Mouse (Mus musculus) liver, adult 2 months (tissue): ENCODE data around the gene Ccdc82. TPM values are rescaled to one million over a fixed set of nuclear protein-coding genes. Genes with fewer than 3 reads are reported as not detected.

Experiments
- DNase-seq: peaks from one replicate; pipeline ENCODE4 v3.0.0-alpha.2; 2011; ENCODE audit warnings: low read depth, low spot score; ENCODE audit errors: extremely low read depth
- H3K27ac ChIP-seq: fragments of 200-500 bp; replicated peaks from 2 replicates; pipeline ENCODE4 v1.5.1; 2012; ENCODE audit warnings: low read depth, mild to moderate bottlenecking, control low read depth, inconsistent platforms, low read length; ENCODE audit not compliant: insufficient read depth
- H3K27me3 ChIP-seq: fragments of 200-500 bp; 2 replicates; pipeline ENCODE4 v1.6.1; 2012; ENCODE audit warnings: mild to moderate bottlenecking, moderate library complexity, low read length, inconsistent platforms; ENCODE audit not compliant: control insufficient read depth, insufficient read depth
- H3K36me3 ChIP-seq: fragments of 200-500 bp; 2 replicates; pipeline ENCODE4 v1.6.1; 2012; ENCODE audit warnings: low read length, inconsistent platforms; ENCODE audit not compliant: control insufficient read depth, insufficient read depth
- H3K4me1 ChIP-seq: fragments of 200-500 bp; 2 replicates; pipeline ENCODE4 v1.6.1; 2011; ENCODE audit warnings: low read length; ENCODE audit not compliant: control insufficient read depth, insufficient read depth
- H3K4me3 ChIP-seq: fragments of 200-500 bp; 2 replicates; pipeline ENCODE4 v1.5.1; 2011; ENCODE audit warnings: low read depth, mild to moderate bottlenecking, control low read depth, low read length, moderate library complexity; ENCODE audit not compliant: insufficient read depth
- H3K79me2 ChIP-seq: fragments of 200-500 bp; 2 replicates; pipeline ENCODE4 v1.6.1; 2012; ENCODE audit warnings: inconsistent platforms, mild to moderate bottlenecking, low read length, moderate library complexity; ENCODE audit not compliant: control insufficient read depth, insufficient read depth
- H3K9ac ChIP-seq: fragments of 200-500 bp; 2 replicates; pipeline ENCODE4 v1.6.1; 2012; ENCODE audit warnings: low read depth, mild to moderate bottlenecking, control low read depth, inconsistent platforms, low read length
- CTCF ChIP-seq: fragments of 200-500 bp; IDR thresholded peaks from 2 replicates; pipeline ENCODE4 v1.5.1; 2011; ENCODE audit warnings: low read depth, low read length, control low read depth
- POLR2A ChIP-seq: fragments of 200-500 bp; IDR thresholded peaks from 2 replicates; pipeline ENCODE4 v1.6.1; 2011; ENCODE audit warnings: low read length, control low read depth; ENCODE audit not compliant: insufficient read depth; ENCODE audit errors: extremely low read depth
- WGBS: fragments of 180-500 bp; shearing (Covaris S2); methylation state at CpG from one replicate; pipeline ENCODE4 v1.1.7; 2018; 5-methylcytosine and 5-hydroxymethylcytosine counted together
- polyA plus RNA-seq: library from polyadenylated mRNA; depleted of rRNA; stranded (reverse); fragments of >200 nt; gene quantifications from 2 replicates; pipeline ENCODE4 v1.2.3, GENCODE M21; 2012
- total RNA-seq: library from RNA; depleted of rRNA; stranded (reverse); fragments of >200 nt; gene quantifications from 2 replicates; pipeline ENCODE4 v1.2.3, GENCODE M21; 2014

Gene Ccdc82
- total and polyA plus RNA-seq, 2 experiments = 1.6 to 6.9 TPM

GRCm38 (mm10) chr9:13230553-13230952, 16.2 kb upstream of the Ccdc82 start:
- peaks cover 3% of the 10 kb centered on the region; the same call in 1 of the 2 replicates for H3K27me3 ChIP-seq
- WGBS = 13% methylated on average over 4 of the region's 4 CpGs
- no peak overlapping the region for H3K4me3 ChIP-seq
- TF ChIP-seq POLR2A (no peak), CTCF (no peak)
- no peak for DNase-seq
- no peak overlapping the region for H3K27ac ChIP-seq
- H3K79me2 ChIP-seq = no peaks in the 10 kb centered on the region
- H3K36me3 ChIP-seq = no peaks in the 10 kb centered on the region
- H3K4me1 ChIP-seq = no peaks in the 10 kb centered on the region
- H3K9ac ChIP-seq = no peak overlapping the region

- peak; percentile 31 for DNase-seq
- H3K36me3 ChIP-seq = no peaks in the 10 kb centered on the region
- no peaks in the 10 kb centered on the region for H3K4me1 ChIP-seq
- no peak overlapping the region for H3K4me3 ChIP-seq
- TF ChIP-seq POLR2A (no peak), CTCF (peak; percentile 54; the same call in 1 of the 2 replicates)
- H3K9ac ChIP-seq = no peak overlapping the region
- no peaks in the 10 kb centered on the region for H3K27me3 ChIP-seq
- WGBS = 16% methylated on average over 5 of the region's 5 CpGs
- no peaks in the 10 kb centered on the region for H3K79me2 ChIP-seq
- H3K27ac ChIP-seq = no peak overlapping the region
These were observed 15.1 kb upstream of the Ccdc82 start for GRCm38 (mm10) chr9:13231545-13232216.

- no peak for DNase-seq
- Histone ChIP-seq H3K79me2 (no peaks in the 10 kb centered on the region), H3K4me3 (no peak overlapping the region), H3K27me3 (no peaks in the 10 kb centered on the region), H3K4me1 (peaks cover 7% of the 10 kb centered on the region), H3K36me3 (no peaks in the 10 kb centered on the region), H3K27ac (no peak overlapping the region), H3K9ac (no peak overlapping the region)
- TF ChIP-seq POLR2A = no peak
- no peak for TF ChIP-seq CTCF
These were observed 4.4 kb upstream of the Ccdc82 start for GRCm38 (mm10) chr9:13242321-13242720.

GRCm38 (mm10) chr9:13245481-13245880, 1.3 kb upstream of the Ccdc82 start, which contains the start of gene Jrkl:
Gene Jrkl (minus strand): TSS chr9:13245829.
- Histone ChIP-seq H3K9ac (peak within 1 kb of the TSS; percentile 95), H3K36me3 (no peaks in the 10 kb centered on the region), H3K79me2 (no peaks in the 10 kb centered on the region), H3K27me3 (no peaks in the 10 kb centered on the region), H3K27ac (peak within 1 kb of the TSS; percentile 83), H3K4me1 (peaks cover 8% of the 10 kb centered on the region), H3K4me3 (peak within 1 kb of the TSS; percentile 69)
- TF ChIP-seq CTCF = no peak
- TF ChIP-seq POLR2A = no peak
- DNase-seq = peak; percentile 46
- WGBS = 4% methylated on average over 10 of the region's 10 CpGs

- Histone ChIP-seq H3K27ac (no peak overlapping the region), H3K4me3 (no peak overlapping the region), H3K27me3 (no peaks in the 10 kb centered on the region), H3K36me3 (no peaks in the 10 kb centered on the region; the same call in none of the 2 replicates), H3K79me2 (no peaks in the 10 kb centered on the region; the same call in 1 of the 2 replicates), H3K9ac (no peak overlapping the region), H3K4me1 (peaks cover 8% of the 10 kb centered on the region)
- WGBS = 89% methylated on average over 4 of the region's 4 CpGs
- DNase-seq = no peak
- TF ChIP-seq POLR2A (no peak), CTCF (no peak)
These were observed 1.3 kb downstream of the Ccdc82 start for GRCm38 (mm10) chr9:13248104-13248503.

- Histone ChIP-seq H3K4me1 (peaks cover 2% of the 10 kb centered on the region; the same call in 1 of the 2 replicates), H3K27ac (no peak overlapping the region), H3K79me2 (no peaks in the 10 kb centered on the region; the same call in 1 of the 2 replicates), H3K36me3 (peaks cover 2% of the 10 kb centered on the region), H3K4me3 (no peak overlapping the region), H3K27me3 (no peaks in the 10 kb centered on the region), H3K9ac (no peak overlapping the region)
- TF ChIP-seq POLR2A (no peak), CTCF (no peak)
- DNase-seq = no peak
- WGBS = 95% methylated on average over 2 of the region's 2 CpGs
These were observed 4.5 kb downstream of the Ccdc82 start for GRCm38 (mm10) chr9:13251251-13251650.
